Mouse (Mus musculus) frontal cortex, postnatal 36 days (tissue): Measurements from ENCODE around the gene Lzic.

Experiments
- DNase-seq, 2 experiments: peaks; one replicate each; pipeline ENCODE4 v3.0.0; 2022; ENCODE audit warnings: low spot score in 2 of 2

Lzic gene

GRCm38 (mm10) chr4:149477078-149477477 lies 8.0 kb upstream of the Lzic start, which contains the start of gene Tmem274:
Gene Tmem274 (plus strand): TSS chr4:149477378.
- DNase-seq: no peak

- DNase-seq: no peak
These were observed 463 bp upstream of the Lzic start for GRCm38 (mm10) chr4:149484566-149484965.

GRCm38 (mm10) chr4:149485825-149486206 lies 787 bp downstream of the Lzic start:
- DNase-seq: peak; percentile 11 to 31

GRCm38 (mm10) chr4:149487729-149488128 lies 2.7 kb downstream of the Lzic start:
- no peak for DNase-seq

- DNase-seq: no peak
These were observed 4.6 kb downstream of the Lzic start for GRCm38 (mm10) chr4:149489415-149490240.

GRCm38 (mm10) chr4:149491151-149491550 lies 6.1 kb downstream of the Lzic start:
- no peak for DNase-seq

GRCm38 (mm10) chr4:149496612-149497011 lies 11.6 kb downstream of the Lzic start:
- DNase-seq: peak in 1 of 2 experiments; percentile 6

GRCm38 (mm10) chr4:149498901-149499300 lies 13.9 kb downstream of the Lzic start:
- no peak for DNase-seq

GRCm38 (mm10) chr4:149499790-149500189 lies 14.8 kb downstream of the Lzic start:
- DNase-seq: no peak

GRCm38 (mm10) chr4:149504363-149504762 lies 19.3 kb downstream of the Lzic start:
- DNase-seq: no peak

GRCm38 (mm10) chr4:149504858-149505257 lies 19.8 kb downstream of the Lzic start:
- no peak for DNase-seq

- no peak for DNase-seq
These were observed 20.4 kb downstream of the Lzic start for GRCm38 (mm10) chr4:149505261-149505967.

GRCm38 (mm10) chr4:149506904-149507303 lies 21.9 kb downstream of the Lzic start:
- no peak for DNase-seq

GRCm38 (mm10) chr4:149511221-149511646 lies 26.2 kb downstream of the Lzic start:
- peak in 1 of 2 experiments; percentile 20 for DNase-seq

- DNase-seq: no peak
These were observed 27.0 kb downstream of the Lzic start for GRCm38 (mm10) chr4:149512072-149512471.

- DNase-seq: no peak
These were observed 30.7 kb downstream of the Lzic start for GRCm38 (mm10) chr4:149515706-149516105.

- DNase-seq: peak; percentile 94 to 95
These were observed 32.9 kb downstream of the Lzic start, which contains the start of gene Ctnnbip1 for GRCm38 (mm10) chr4:149517868-149518340. Gene Ctnnbip1 (plus strand): TSS chr4:149518236.

- DNase-seq: no peak
These were observed 33.6 kb downstream of the Lzic start for GRCm38 (mm10) chr4:149518351-149519220.

- no peak for DNase-seq
These were observed 36.2 kb downstream of the Lzic start for GRCm38 (mm10) chr4:149521258-149521657.

- DNase-seq: no peak
These were observed 38.9 kb downstream of the Lzic start for GRCm38 (mm10) chr4:149523961-149524360.

- no peak for DNase-seq
These were observed 40.1 kb downstream of the Lzic start for GRCm38 (mm10) chr4:149525170-149525569.

GRCm38 (mm10) chr4:149525811-149526210 lies 40.8 kb downstream of the Lzic start:
- DNase-seq: no peak
